Mouse (Mus musculus) CD4-positive helper T cell, adult 2 months (primary cell): ENCODE measurements around the gene Tatdn2.
"Not testable (repeated sequence)": the region's sequence is repeated elsewhere in the genome, so short reads cannot be mapped to it uniquely, and the experiment has no call there.

Experiments
- DNase-seq: peaks from one replicate; pipeline ENCODE4 v3.0.0-alpha.2; 2012; ENCODE audit warnings: low read depth, missing footprints, low spot score

The Tatdn2 gene

DNA sequence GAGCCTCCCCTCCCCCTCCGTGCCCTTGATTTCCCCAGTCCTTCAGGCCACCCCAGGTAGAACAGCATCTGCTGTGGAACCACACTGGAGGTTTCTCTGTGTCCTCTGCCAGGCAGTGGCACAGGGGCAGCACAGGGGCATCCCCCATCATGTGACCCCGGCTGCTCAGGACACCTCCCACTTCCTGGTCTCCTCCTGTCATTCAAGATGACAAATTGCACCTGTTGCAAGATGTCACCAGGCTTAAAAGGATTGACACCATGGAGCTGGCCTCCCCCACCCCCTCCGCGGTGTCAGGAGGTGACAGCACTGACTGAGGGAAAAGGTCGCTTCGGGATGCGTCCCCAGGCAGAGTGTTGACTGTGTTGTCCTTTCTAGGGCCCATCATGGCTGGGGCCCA, 27.0 kb upstream of the Tatdn2 start:
- peak; percentile 85 for DNase-seq

DNA sequence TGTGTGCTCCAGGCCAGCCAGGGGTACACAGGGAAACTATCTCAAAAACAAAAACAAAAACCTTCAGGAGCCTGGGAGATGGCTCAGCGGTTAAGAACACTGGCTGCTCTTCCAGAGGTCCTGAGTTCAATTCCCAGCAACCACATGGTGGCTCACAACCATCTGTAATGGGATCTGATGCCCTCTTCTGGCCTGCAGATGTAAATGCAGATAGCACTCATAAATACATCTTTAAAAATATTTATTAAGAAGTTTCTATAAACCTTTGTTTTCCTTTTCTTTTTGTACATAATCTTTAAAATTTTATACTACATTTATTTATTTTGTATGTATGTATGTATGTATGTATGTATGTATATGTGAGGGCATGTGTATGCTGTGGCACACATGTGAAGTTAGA, 24.8 kb upstream of the Tatdn2 start:
- not testable (repeated sequence) for DNase-seq

DNA sequence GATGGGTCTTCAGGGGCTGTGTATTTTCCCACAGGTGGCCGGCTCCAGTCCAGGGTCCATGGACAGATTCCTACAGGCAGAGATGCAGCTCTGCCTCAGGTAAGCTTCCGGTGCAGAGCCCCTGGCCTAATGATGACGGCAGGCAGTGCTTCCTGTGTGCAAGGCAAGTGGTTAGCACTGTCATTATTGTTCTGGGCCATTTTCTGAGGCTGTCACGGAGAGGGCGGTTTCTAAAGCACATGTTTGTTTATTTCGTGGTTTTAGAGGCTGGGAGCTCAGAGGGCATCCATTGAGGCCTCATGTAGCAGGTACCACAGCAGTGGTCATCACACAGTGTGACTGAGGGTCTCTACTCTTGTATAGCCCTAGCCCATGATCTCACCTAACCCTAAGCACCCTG, 23.9 kb upstream of the Tatdn2 start:
- peak; percentile 46 for DNase-seq

GRCm38 (mm10) chr6:113675234-113675633, 21.6 kb upstream of the Tatdn2 start:
- DNase-seq: no peak

DNA sequence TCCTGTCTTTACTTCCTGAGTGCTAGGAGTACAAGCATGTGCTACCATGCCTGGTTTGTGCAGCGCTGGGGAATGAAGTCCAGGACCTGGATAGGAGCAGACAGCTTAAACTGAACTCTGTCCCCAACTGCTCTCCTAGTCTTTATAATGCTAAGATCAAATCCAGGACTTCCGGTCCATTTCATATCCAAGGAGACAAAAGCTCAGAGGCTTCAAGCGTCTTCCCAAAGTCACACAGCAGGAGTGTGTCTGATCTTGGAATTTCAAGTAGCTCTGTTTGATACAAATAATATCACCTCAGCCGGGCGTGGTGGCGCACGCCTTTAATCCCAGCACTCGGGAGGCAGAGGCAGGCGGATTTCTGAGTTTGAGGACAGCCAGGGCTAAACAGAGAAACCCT, 20.9 kb upstream of the Tatdn2 start:
- no peak for DNase-seq

- DNase-seq: no peak
Observed at GRCm38 (mm10) chr6:113677070-113677734, 19.6 kb upstream of the Tatdn2 start.

DNA sequence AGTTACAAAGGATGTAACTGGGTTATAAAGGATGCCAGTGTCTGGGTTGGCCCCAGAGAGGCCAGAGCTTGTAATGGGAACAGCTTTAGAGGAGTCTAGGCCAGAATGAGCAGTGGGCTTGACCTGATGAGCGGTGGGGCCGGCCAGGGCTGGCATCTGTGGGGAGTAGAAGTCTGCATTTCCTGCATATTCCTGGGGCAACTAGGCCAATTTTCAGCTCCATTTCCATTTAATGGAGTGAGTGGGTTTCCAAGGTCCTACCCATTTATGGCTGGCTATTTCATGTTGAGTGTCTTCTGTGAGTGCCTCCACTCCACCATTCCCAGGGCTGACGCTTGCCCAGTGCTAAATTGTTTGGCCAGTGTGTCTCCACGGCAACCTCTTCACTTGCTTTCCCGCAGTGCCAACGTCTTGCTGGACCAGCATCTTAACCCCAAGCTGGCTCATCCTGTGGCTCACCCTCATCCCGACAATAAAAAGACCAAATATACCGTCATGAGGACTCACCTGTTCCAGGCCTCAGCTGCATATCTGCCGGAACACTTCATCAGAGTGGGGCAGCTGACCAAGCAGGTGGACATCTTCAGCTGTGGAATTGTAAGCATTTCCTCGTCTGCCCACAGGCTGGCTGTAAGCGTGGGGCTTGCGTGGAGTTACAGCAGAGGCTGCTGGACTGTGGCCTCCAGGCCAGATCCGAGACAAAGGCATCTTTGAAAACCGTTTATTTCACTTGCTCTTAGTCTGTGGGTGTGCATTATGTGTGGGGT, 18.4 kb upstream of the Tatdn2 start:
- DNase-seq: no peak

DNA sequence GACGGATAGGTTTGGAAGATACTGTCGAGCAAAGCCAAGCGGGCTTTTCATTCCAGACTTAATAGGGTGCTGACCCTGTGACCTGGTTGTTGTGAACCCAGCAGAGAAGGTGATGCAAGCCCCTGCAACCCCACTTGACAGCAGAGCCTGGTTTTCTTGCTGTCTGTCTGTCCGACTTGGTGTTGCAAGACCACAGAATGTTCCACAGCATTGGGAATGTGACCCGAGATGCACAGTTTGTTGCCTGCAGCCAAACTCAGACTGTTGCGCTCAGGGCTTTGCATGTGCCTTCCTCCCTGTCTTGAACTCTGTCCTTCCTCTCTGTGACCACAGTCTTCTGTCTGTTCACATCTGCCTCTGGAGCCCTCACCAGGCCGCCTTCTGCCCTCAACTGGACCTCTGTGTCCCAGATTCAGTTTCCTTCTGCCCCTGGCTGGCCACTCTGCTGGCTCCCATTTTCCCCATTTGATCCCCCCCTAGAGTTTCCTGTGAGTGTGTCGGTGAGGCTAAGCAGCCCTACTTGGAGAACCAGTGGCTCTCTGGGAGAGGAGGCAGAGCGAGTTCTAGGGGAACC, 16.8 kb upstream of the Tatdn2 start:
- DNase-seq: no peak

DNA sequence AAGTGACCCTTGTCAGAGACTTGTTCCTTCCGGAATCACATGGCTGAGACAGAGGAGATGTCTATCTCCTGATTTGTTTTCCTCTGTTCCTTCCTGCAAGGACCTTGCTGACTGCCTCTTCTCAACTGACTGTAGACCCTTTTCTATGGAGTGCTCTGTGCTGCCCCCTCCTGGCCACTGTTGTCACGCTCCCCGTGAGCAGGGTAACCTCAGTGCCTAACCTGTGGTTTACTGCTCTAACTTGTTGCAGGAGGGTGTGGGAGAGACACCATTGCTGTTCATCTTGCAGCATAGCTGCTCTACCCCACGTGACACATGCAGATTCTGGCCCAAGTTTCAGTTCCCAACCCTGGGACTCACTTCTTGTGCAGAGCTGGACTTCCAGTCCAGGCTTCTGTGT, 15.6 kb upstream of the Tatdn2 start:
- peak; percentile 83 for DNase-seq

DNA sequence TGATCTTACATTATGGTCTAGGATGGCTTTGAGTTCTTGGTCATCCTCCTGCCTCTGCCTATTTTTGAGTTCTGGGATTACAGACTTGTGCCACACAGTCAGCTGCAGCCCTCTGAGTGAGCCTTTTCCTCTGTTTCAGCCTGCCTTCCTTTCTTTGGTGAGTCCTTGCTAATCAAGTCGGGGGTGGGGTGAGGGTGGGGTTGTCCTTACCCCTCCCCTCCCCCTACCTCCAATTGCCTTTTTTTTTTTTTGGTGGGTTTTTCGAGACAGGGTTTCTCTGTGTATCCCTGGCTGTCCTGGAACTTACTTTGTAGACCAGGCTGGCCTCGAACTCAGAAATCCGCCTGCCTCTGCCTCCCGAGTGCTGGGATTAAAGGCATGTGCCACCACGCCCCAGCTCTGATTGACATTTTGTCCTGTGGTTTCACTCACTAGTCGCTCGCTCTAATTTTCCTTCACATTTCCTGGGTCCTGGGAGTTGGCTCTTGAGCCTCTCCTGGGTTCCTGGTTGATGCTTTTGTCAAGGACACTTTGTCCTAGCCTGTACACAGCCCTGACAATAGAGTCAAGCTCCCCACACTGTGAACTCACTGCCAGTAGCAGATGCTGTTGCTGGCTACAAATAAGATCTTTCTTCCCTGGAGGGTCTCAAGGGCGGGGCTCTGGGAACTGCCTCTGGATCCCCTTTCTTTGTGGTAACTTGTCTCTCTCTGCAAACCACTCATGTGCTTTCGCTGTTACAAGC, 13.6 kb upstream of the Tatdn2 start:
- no peak for DNase-seq

- no peak for DNase-seq
Observed at GRCm38 (mm10) chr6:113686551-113687125, 10.2 kb upstream of the Tatdn2 start.

- DNase-seq: no peak
Observed at GRCm38 (mm10) chr6:113690008-113690399, 6.8 kb upstream of the Tatdn2 start.

DNA sequence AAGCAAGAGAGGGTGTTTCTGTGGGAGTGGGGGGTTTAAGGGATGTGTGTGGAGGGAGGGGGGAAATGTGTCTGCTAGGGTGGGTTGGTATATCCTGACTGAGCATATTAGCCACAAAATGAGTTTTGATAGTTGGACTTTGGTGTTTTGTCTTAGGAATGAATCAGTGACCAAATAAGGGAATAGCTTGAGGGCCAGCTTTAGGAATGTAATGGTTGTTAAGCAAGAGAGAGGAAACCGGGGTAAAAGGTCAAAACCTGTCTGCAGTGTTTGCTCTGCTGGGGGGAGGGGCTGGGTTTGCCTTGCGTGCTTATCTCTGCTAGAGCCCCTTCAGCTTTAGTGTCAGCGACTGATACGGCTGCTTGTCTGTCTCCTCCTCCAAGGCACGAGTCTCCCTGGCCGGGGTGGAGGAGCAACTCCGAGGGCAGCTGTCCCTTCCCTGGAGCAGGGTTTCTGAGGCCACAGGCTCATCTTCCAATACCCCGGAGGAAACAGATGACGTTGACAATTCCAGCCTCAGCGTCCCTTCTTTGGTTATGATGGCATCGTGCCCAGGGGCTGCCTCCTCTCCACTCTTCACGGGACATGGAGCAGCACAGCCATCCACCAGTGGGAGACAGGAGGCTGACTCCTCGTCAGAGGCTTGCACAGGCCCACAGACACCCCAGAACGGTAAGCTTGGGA, 6.3 kb upstream of the Tatdn2 start:
- DNase-seq: no peak

- no peak for DNase-seq
Observed at GRCm38 (mm10) chr6:113691084-113691462, 5.8 kb upstream of the Tatdn2 start.

DNA sequence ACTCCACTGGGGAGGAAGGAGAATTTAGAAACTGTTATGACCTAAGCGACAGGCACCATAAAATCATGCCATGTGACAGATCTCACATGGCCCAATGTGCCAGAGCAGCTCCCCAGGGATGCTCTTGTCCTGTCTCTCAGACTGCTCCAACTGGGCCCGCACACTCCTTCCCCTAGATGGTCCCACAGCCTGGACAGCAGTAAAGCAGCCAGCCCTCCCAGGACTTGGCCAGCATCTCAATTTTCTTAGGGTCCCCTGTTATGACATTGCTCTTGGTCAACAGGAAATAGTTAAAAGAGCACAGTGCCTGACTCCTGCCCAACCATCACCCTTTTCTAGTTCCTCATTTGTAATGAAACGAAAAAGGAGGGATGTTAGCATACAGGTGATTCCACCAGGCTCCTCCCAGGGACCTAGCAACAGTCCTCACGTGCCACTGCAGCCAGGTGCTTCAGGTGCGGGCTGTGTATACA, 4.2 kb upstream of the Tatdn2 start:
- DNase-seq: no peak

- no peak for DNase-seq
Observed at GRCm38 (mm10) chr6:113693377-113693776, 3.5 kb upstream of the Tatdn2 start.

DNA sequence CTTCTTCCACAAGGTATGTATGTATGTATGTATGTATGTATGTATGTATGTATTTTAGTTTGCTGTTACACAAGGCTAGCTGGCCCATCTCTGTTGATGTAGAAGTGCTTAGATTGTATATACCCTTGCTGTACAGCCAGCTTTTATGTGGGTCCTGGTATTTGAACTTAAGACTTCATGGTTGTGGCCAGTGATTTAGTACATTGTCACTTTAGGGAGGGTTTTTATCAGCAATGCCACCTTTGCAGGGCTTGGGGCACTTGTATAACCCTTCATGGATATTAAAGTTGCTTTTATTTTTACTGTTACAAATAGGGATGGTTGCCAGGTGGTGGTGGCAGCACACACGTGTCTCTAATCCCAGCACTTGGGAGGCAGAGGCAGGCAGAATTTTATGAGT, 1.6 kb upstream of the Tatdn2 start:
- no peak for DNase-seq

DNA sequence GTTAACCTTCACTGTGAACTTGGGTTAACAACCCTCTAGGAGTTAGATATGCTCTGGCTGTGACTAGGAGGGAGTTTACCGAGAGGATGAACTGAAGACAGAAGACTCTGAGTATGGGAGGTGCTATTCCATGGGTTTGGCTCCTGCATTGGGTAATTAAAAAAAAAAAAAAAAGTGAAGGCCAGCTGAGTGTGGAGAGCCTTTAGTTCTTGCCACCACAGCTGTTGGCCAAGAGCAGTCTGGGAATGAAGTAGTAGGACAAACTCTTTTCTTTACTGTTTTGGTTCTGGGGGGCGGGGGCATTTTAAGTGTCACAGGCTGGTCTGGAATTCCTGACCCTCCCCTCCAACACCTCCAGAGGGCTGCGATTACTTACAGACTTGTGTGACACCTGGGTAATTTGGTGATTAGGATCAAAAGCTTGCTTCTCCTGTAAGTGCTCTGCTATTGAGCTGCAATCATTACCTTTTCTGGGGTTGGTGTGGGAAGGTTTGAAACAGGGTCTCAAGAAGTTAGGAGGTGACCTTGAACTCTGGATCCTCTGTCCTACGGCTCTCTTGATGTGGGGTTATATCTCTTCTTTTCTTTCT, 989 bp upstream of the Tatdn2 start:
- DNase-seq: no peak

GRCm38 (mm10) chr6:113697222-113698205, 664 bp downstream of the Tatdn2 start:
- DNase-seq: peak; percentile 59

DNA sequence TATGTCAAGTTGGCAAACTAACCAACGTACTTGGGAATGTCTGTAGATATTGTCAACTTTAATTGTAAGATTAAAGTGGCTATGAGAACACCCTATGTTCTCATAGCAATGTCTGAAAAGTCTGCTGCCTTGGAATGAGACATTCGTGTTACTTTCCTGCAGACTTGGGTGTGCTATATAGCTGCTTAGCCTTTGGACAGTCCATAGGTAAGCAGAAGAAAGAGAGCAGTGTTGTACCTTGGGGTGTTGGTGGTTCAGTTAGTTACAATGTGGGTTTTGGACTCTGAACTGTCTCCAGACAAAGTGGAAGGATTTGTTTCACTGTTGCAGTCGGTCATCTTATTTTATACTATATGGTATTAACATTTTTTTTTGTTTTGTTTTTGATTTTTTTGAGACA, 15.9 kb downstream of the Tatdn2 start:
- no peak for DNase-seq
